Mouse (Mus musculus): ENCODE data around the gene Zfp978. TPM values are rescaled to one million over a fixed set of nuclear protein-coding genes. Genes with fewer than 3 reads are reported as not detected.
"Not testable (repeated sequence)": the region's sequence is repeated elsewhere in the genome, so short reads cannot be mapped to it uniquely, and the experiment has no call there.

Zfp978 gene
- polyA plus RNA-seq, 1 experiment from 2014 or later, result not detected

DNA sequence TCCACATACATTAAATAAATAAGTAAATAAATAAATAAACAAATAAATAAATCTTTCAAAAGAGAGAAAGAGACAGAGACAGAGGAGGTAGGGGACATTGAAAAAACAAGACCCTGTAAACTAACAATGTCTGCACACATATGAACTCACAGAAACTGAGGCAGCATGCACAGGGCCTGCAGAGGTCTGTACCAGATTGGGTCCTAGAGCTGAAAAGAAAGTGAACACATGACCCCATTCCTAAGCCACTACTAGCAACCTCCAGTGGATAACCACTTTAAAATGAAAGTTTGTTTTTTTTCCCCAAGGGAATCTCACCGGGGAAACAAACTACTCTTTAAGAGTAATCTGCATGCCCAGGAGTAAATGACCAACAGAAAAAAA lies 41.4 kb downstream of the Zfp978 start:
- H3K27ac ChIP-seq (ENCODE audit: low read length); H3K4me2 ChIP-seq (ENCODE audit: low read length); H3K27me3 ChIP-seq (ENCODE audit: control insufficient read depth, insufficient read depth, low read depth, low read length); ATAC-seq; H3K36me3 ChIP-seq (ENCODE audit: control insufficient read depth, insufficient read depth, low read length); H3K4me3 ChIP-seq (ENCODE audit: low read depth, low read length); H3K4me1 ChIP-seq (ENCODE audit: control insufficient read depth, insufficient read depth, low read length); H3K9ac ChIP-seq (ENCODE audit: low read depth, low read length): not testable (repeated sequence)
- H3K9me3 ChIP-seq (replicated peaks; ENCODE audit: control insufficient read depth, low read length, poor library complexity, severe bottlenecking), result peaks cover 45% of the 10 kb centered on the region
- WGBS, result 21% methylated on average over 1 of the region's 1 CpGs

DNA sequence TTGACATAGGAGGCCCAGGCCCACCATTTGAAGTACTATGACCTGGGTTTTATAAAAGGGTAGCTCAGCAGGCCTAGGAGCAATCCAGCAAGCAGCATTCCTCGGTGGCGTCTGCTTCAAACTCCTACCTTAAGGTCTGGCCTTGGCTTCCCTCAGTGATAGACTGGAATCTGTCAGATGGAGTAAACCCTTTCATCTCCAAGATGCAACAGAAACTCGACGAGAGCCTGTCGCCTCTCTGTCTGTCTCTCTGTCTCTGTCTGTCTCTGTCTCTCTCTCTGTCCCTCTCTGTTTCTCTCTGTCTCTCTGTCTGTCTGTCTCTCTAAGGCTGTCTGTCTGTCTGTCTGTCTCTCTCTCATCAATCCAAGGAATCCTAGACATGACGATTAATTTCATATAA lies 42.4 kb downstream of the Zfp978 start:
- H3K4me3 ChIP-seq (ENCODE audit: low read depth, low read length); H3K36me3 ChIP-seq (ENCODE audit: control insufficient read depth, insufficient read depth, low read length); H3K27ac ChIP-seq (ENCODE audit: low read length); H3K4me1 ChIP-seq (ENCODE audit: control insufficient read depth, insufficient read depth, low read length); H3K27me3 ChIP-seq (ENCODE audit: control insufficient read depth, insufficient read depth, low read depth, low read length); ATAC-seq; H3K4me2 ChIP-seq (ENCODE audit: low read length); H3K9ac ChIP-seq (ENCODE audit: low read depth, low read length): not testable (repeated sequence)
- H3K9me3 ChIP-seq (replicated peaks; ENCODE audit: control insufficient read depth, low read length, poor library complexity, severe bottlenecking), result peaks cover 45% of the 10 kb centered on the region
- WGBS, result 89% methylated on average over 6 of the region's 6 CpGs

DNA sequence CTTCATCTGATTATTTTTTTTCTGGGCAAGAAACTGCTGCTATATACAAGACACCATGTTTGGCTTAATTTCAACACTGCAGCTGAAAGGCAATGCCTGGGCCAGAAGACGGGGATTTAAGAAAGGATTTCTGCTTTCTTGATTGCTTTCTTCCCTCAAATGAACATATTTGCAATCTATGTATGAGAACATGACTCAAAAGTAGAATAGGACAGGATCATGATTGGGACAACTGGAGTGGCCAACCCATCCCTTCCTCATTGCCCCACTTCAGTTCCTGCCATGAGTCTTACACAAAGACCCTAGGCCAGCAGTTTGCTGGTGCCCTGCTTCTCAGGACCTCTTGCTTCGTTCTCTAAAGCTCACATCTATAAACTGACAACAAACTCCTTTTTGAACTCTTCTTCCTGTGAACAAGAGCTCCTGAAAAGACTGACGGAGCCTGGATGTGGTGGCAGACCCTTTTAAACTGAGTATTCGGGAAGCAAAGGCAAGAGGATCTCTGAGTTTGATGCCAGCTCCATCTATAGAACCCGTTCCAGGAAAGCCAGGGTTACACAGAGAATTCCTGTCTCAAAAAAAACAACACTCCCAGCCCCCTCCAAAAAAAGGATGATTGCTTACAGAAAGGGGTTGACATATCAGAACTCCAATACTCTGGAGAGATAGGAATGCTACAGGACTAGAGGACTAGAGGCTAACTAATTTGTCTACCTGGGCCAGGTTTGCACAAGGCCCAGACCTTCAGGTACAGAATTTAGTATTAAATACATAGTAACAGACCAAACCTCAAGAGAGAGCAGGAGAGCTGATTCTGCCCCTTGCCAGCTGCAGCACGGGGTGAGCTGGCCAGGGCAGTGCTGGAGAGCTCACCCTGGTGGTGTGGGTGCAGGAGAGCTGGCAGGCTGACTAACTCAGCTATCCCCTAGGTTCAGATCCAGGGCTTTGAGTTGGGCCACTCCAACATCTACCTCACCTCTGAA lies 43.1 kb downstream of the Zfp978 start:
- not testable (repeated sequence) for H3K4me3 ChIP-seq (ENCODE audit: low read depth, low read length); H3K27ac ChIP-seq (ENCODE audit: low read length); ATAC-seq; H3K9ac ChIP-seq (ENCODE audit: low read depth, low read length); H3K36me3 ChIP-seq (ENCODE audit: control insufficient read depth, insufficient read depth, low read length); H3K27me3 ChIP-seq (ENCODE audit: control insufficient read depth, insufficient read depth, low read depth, low read length); H3K4me1 ChIP-seq (ENCODE audit: control insufficient read depth, insufficient read depth, low read length); H3K4me2 ChIP-seq (ENCODE audit: low read length)
- WGBS, result 81% methylated on average over 5 of the region's 6 CpGs
- peaks cover 44% of the 10 kb centered on the region for H3K9me3 ChIP-seq (replicated peaks; ENCODE audit: control insufficient read depth, low read length, poor library complexity, severe bottlenecking)

DNA sequence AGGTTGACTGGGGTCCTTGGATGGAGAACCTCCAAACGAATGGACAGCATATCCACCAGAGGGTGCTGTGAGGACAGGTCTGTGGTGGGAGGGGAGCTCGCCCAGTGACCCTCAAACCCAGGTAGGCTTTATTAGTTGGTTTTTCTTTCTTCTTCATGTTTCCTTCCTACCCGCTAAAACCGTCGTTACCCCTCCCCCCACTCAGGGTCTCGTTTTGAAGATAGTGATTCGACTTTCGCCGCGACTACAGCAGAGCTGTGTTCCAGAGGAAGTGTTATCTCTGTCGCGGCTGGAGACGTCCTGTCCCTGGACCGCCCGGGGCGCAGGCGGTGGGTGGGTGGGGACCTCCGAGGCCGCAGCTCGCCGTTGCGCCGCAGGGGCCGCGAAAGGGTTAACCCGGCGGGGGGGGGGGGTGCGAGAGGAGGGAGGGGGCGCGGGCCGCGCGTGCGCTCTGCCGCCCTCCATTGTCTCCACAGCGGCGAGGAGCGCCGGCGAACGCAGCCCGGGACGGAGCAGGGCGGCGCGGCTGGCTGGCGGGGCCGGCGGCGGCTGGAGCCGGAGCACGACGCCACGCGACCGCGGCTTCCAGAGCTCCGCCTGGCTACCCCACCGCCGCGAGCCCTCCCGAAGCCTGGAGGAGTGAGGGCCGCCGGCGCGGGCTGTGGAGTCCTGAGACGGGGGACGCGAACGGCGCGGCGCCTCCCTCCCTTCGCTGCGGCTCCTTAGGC lies 45.8 kb downstream of the Zfp978 start:
- WGBS, result under 1% methylated on average over 47 of the region's 75 CpGs

DNA sequence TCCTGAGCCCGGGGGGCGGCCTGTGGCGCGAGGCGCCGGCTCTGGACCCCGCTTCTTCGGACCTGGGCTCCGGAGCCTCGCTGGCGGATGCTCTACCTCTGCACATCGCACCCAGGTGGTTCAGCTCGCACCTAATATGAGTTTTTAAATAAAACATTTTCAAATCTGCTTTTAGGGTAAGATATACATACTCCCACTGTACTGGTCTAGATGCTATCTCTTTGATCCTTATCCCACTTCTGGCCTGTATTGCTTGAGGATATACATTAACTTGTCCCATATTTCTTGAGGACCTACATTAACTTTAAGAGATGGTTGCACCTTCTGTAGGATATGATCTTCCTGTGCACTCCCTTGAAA lies 46.3 kb downstream of the Zfp978 start:
- Histone ChIP-seq H3K4me1 (ENCODE audit: control insufficient read depth, insufficient read depth, low read length) (no peaks in the 10 kb centered on the region), H3K4me3 (ENCODE audit: low read depth, low read length) (peak overlapping the region; percentile 57), H3K4me2 (ENCODE audit: low read length) (peak overlapping the region; percentile 77), H3K9ac (ENCODE audit: low read depth, low read length) (peak overlapping the region; percentile 85), H3K9me3 (replicated peaks; ENCODE audit: control insufficient read depth, low read length, poor library complexity, severe bottlenecking) (peaks cover 45% of the 10 kb centered on the region), H3K27ac (ENCODE audit: low read length) (peak overlapping the region; percentile 71), H3K36me3 (ENCODE audit: control insufficient read depth, insufficient read depth, low read length) (no peaks in the 10 kb centered on the region), H3K27me3 (ENCODE audit: control insufficient read depth, insufficient read depth, low read depth, low read length) (no peaks in the 10 kb centered on the region)
- WGBS, result 6% methylated on average over 13 of the region's 13 CpGs
- no peak for ATAC-seq

More for the DNA sequence above, 45.8 kb downstream of the Zfp978 start:
- no peaks in the 10 kb centered on the region for H3K36me3 ChIP-seq (ENCODE audit: control insufficient read depth, insufficient read depth, low read length)
- no peaks in the 10 kb centered on the region for H3K27me3 ChIP-seq (ENCODE audit: control insufficient read depth, insufficient read depth, low read depth, low read length)
- H3K4me1 ChIP-seq (ENCODE audit: control insufficient read depth, insufficient read depth, low read length), result no peaks in the 10 kb centered on the region
- H3K4me3 ChIP-seq (ENCODE audit: low read depth, low read length), result peak overlapping the region; percentile 57
- peak overlapping the region; percentile 71 for H3K27ac ChIP-seq (ENCODE audit: low read length)
- peak overlapping the region; percentile 85 for H3K9ac ChIP-seq (ENCODE audit: low read depth, low read length)
- peaks cover 50% of the 10 kb centered on the region for H3K9me3 ChIP-seq (replicated peaks; ENCODE audit: control insufficient read depth, low read length, poor library complexity, severe bottlenecking)
- ATAC-seq, result peak; percentile 95
- peak overlapping the region; percentile 77 for H3K4me2 ChIP-seq (ENCODE audit: low read length)

DNA sequence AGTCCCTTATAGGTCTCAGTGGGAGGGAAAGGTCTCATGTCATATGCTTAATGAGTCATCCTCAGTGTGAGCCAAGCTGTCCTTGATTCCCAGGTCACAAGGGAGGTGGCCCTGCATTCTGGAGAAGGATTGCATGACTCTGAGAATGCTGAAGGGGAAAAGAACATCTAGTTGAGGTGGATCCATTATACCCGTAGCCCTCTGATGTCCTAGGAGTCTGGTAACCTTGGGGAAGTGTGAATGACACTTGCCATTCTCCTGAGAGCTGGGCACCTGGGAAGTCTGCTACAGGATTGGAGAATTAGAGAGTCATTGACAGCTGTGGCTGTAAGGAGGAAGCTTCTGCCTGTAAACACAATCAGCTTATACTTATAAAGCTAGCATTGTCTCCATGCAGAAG lies 55.3 kb downstream of the Zfp978 start:
- not testable (repeated sequence) for H3K36me3 ChIP-seq (ENCODE audit: control insufficient read depth, insufficient read depth, low read length); H3K9ac ChIP-seq (ENCODE audit: low read depth, low read length); H3K27me3 ChIP-seq (ENCODE audit: control insufficient read depth, insufficient read depth, low read depth, low read length); H3K27ac ChIP-seq (ENCODE audit: low read length); H3K4me1 ChIP-seq (ENCODE audit: control insufficient read depth, insufficient read depth, low read length); H3K4me2 ChIP-seq (ENCODE audit: low read length); H3K4me3 ChIP-seq (ENCODE audit: low read depth, low read length)
- ATAC-seq, result peak; percentile 33; the same call in 1 of the 2 replicates
- 76% methylated on average over 1 of the region's 1 CpGs for WGBS
- peaks cover 43% of the 10 kb centered on the region for H3K9me3 ChIP-seq (replicated peaks; ENCODE audit: control insufficient read depth, low read length, poor library complexity, severe bottlenecking)

DNA sequence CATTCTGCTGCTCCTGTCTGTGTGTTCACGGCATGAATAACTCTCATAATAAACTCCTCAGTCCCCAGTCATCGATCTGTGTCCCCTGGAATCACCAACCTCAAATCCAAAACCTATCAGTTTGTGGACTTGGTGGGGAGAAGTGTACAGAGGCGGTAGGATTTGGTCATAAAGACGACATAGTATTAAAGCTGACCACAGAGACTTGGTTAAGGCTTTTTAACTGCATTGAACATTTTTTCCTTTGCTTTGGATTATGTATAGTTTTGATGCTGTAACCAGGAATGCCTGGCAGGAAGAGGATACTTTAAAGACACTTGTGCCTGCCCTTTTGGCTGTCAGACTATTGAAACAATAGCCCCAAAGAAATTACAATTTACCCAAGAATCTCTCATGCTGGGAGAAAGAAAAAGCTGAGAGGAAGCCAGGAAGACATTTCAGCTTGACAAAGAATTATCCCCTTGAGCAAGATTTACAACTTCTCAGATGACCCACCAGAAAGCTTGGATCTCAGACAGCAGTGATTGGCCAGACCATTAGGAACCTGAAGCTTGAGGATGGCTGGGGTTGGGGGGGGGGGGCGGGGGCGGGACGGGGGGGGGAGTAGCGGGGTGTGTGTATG lies 56.2 kb downstream of the Zfp978 start:
- WGBS, result 67% methylated on average over 7 of the region's 8 CpGs

DNA sequence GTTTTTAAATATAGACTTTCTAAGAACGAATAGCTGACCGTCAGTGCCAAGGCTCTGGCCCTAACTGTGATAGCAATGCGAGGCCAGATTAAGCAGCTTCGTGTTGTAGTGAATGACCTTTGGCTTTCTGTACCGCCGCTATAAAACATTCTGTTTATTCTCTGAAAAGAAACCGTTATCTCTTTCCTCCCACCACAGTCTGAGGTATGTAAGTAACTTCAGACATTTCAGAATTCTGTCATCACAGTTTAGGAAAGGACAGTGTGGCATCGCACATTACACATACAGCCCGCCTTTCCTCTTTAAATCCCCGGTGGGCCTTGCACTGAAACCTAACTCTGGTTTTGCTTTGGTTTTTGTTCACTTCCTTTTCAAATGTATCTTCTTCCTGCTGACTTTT lies 56.8 kb downstream of the Zfp978 start:
- 67% methylated on average over 10 of the region's 10 CpGs for WGBS
- no peak overlapping the region for H3K27ac ChIP-seq (ENCODE audit: low read length)
- peaks cover 52% of the 10 kb centered on the region for H3K9me3 ChIP-seq (replicated peaks; ENCODE audit: control insufficient read depth, low read length, poor library complexity, severe bottlenecking)
- no peaks in the 10 kb centered on the region for H3K4me1 ChIP-seq (ENCODE audit: control insufficient read depth, insufficient read depth, low read length)
- ATAC-seq, result no peak
- no peak overlapping the region for H3K4me2 ChIP-seq (ENCODE audit: low read length)
- H3K27me3 ChIP-seq (ENCODE audit: control insufficient read depth, insufficient read depth, low read depth, low read length), result no peaks in the 10 kb centered on the region
- H3K4me3 ChIP-seq (ENCODE audit: low read depth, low read length), result no peak overlapping the region
- no peak overlapping the region for H3K9ac ChIP-seq (ENCODE audit: low read depth, low read length)
- no peaks in the 10 kb centered on the region for H3K36me3 ChIP-seq (ENCODE audit: control insufficient read depth, insufficient read depth, low read length)

More for the DNA sequence above, 56.2 kb downstream of the Zfp978 start:
- Histone ChIP-seq H3K27ac (ENCODE audit: low read length) (no peak overlapping the region), H3K4me3 (ENCODE audit: low read depth, low read length) (no peak overlapping the region), H3K4me1 (ENCODE audit: control insufficient read depth, insufficient read depth, low read length) (no peaks in the 10 kb centered on the region), H3K27me3 (ENCODE audit: control insufficient read depth, insufficient read depth, low read depth, low read length) (no peaks in the 10 kb centered on the region), H3K36me3 (ENCODE audit: control insufficient read depth, insufficient read depth, low read length) (no peaks in the 10 kb centered on the region), H3K9ac (ENCODE audit: low read depth, low read length) (no peak overlapping the region), H3K9me3 (replicated peaks; ENCODE audit: control insufficient read depth, low read length, poor library complexity, severe bottlenecking) (peaks cover 51% of the 10 kb centered on the region), H3K4me2 (ENCODE audit: low read length) (no peak overlapping the region)
- no peak for ATAC-seq

Data from midbrain, embryonic 16.5 days (tissue).